Mouse (Mus musculus): ENCODE results near the gene Lix1l.

DNA sequence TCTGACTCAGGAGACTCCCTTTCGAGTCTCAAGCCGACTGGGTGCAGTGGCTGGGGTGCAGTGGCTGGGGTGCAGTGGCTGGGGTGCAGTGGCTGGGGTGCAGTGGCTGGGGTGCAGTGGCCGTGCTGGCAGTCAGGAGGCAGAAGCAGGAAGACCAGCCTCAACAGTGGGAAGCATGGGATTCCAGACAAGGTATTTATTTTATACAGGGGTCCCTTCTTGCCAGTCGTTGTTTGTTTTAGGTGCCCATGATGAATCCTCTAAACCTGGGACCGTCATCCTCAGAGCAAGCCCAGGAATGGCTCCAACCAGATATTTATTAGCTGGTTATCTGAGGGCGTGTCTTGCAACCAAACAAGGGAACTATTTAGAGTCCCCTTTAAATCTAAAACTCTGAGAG lies 47.3 kb upstream of the Lix1l start:
- TF ChIP-seq CTCF (IDR thresholded peaks at IDR 0.05; ENCODE audit: low read depth) (no peak), EP300 (IDR thresholded peaks at IDR 0.05; ENCODE audit: low read depth) (no peak)

Measured in liver, postnatal 0 days (tissue).